Mouse (Mus musculus): ENCODE results near the gene Tent4a. TPM values are rescaled to one million over a fixed set of nuclear protein-coding genes. Genes with fewer than 3 reads are reported as not detected.

The Tent4a gene
- polyA plus RNA-seq, 1 experiment = 6.3 TPM

- DNase-seq (ENCODE audit: low read depth, low spot score) = no peak
- 31% methylated on average over 4 of the region's 4 CpGs for WGBS
Measured at GRCm38 (mm10) chr13:69525867-69526266, 8.6 kb downstream of the Tent4a start.

DNA sequence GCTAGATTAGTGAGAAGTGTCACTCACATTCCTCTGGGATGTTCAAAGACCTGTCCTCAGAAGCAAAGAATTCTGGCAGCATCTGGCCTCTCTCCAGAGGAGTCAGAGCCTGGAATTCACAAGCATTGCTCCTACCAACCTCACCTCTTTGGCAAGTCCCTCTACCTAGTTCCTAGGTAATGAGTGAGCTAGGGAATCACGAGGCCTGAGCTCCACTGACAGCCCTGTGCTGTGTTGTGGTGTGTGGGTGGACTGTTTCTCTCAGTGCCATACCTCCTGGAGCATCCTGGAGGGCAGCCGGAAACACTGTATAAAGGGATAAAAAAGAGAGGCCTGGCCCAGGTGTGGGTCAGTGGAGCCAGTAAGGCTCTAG is 10.3 kb downstream of the Tent4a start:
- 63% methylated on average over 2 of the region's 2 CpGs for WGBS
- no peak for DNase-seq (ENCODE audit: low read depth, low spot score)

DNA sequence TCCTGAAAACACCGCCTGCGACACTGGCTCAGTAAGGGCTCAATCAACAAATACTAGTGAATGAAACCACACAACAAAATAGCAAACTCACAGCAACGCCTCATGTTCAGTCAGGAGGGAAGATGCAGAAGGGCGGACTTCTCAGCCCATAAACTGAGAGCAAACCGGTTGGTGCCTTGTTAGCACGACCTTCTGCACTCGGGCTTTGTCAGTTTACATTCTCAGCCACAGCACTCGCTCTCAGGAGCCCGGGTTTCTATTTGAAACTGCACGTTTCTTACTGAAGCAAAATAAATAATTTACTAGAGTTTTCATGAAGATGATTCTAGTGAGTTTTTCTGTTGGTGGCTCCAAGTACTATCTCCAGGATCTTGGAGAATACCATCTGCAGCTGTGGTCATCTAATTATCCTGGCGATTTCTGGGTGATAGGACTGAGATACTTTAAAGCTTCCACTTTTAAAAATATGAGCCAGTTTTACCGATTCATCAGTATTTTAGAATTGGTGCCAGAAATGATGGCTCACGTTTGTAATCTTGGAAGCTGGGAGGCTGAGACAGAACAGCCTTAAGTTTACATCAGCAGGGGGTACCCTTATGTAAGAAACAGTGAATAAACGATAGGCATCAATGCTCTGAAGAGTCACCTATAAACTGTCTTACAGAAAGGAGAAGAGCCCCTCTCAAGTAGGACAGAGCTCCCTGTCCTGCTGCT is 10.8 kb downstream of the Tent4a start:
- 40% methylated on average over 14 of the region's 14 CpGs for WGBS
- no peak for DNase-seq (ENCODE audit: low read depth, low spot score)

DNA sequence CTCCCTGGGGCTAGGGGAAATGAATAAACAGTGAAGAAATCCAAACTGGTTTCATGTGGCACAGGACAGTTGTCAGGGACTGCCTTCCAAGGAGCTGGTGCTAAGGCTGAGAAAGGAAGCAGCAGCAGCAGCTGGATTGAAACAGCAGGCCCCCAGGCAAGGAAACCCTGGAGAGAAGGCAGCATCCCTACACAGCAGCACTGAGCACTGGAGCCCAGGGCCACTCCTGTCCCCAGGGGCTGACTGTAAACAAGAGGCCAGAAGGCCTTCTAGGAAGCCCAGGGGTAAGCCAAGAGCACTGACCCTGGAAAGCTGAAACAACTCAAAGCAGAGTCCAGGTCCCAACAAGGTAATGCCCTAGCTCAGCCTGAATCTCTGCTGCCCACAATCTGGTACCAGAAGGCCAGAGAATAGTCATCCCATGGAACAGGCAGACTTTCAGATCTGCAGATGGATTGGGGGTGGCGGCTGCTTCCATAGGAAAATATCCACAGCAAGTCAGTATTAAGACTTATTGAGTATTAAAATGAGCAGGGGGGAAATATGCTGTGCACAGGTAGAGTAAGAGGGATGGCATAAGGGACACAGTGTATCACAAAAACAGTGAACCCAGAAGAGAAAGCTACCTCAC is 12.1 kb downstream of the Tent4a start:
- DNase-seq (ENCODE audit: low read depth, low spot score) = no peak
- 93% methylated on average over 1 of the region's 1 CpGs for WGBS

- 81% methylated on average over 6 of the region's 6 CpGs for WGBS
- no peak for DNase-seq (ENCODE audit: low read depth, low spot score)
Measured at GRCm38 (mm10) chr13:69519137-69519536, 15.3 kb downstream of the Tent4a start.

- DNase-seq (ENCODE audit: low read depth, low spot score) = no peak
- 48% methylated on average over 6 of the region's 6 CpGs for WGBS
Measured at GRCm38 (mm10) chr13:69517445-69517844, 17.0 kb downstream of the Tent4a start.

GRCm38 (mm10) chr13:69515091-69515490 is 19.3 kb downstream of the Tent4a start:
- 86% methylated on average over 3 of the region's 3 CpGs for WGBS
- DNase-seq (ENCODE audit: low read depth, low spot score) = no peak

GRCm38 (mm10) chr13:69509391-69510244 is 24.8 kb downstream of the Tent4a start:
- no peak for DNase-seq (ENCODE audit: low read depth, low spot score)
- WGBS = 56% methylated on average over 9 of the region's 9 CpGs

DNA sequence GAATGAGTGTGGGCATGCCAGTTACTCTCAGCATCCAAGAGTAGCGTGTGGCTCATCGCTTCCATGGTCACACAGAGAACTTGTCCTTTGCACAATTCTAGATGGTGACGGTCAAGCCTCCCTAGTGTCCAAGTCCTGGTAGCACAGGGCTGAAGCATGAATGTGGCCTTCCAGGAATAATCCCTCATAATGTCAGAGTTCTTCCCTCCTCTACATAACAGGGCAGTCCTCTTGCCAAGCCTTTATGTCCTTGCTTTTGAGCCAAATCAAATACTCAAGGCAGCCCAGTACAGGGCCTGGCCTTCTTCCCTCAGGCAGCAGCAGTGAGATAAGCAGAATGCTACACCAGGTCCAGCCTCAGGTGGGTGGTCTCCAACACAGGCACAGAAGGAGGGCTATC is 26.8 kb downstream of the Tent4a start:
- no peak for DNase-seq (ENCODE audit: low read depth, low spot score)
- WGBS = 88% methylated on average over 3 of the region's 3 CpGs

- 83% methylated on average over 12 of the region's 12 CpGs for WGBS
- DNase-seq (ENCODE audit: low read depth, low spot score) = no peak
Measured at GRCm38 (mm10) chr13:69506341-69507086, 27.9 kb downstream of the Tent4a start.

DNA sequence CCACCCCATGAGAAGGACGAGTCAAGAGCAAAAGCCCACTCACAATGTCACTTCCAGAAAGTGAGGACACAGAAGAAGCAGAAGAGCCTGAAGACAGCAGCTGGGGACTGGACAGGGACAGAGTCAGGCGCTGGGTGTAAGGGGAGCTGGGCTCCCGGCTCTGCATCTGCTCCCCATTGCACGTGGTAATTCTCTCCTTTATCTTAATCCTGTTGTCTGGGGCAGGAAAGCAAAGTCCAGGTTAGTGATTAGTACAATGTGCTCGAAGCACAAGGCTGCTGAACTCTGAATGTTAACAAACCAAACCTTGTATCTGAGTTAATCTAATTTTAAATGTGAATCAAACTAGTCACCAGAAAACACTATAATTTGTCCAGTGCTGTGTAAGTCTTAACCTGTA is 31.6 kb downstream of the Tent4a start:
- 70% methylated on average over 5 of the region's 5 CpGs for WGBS
- DNase-seq (ENCODE audit: low read depth, low spot score) = no peak

DNA sequence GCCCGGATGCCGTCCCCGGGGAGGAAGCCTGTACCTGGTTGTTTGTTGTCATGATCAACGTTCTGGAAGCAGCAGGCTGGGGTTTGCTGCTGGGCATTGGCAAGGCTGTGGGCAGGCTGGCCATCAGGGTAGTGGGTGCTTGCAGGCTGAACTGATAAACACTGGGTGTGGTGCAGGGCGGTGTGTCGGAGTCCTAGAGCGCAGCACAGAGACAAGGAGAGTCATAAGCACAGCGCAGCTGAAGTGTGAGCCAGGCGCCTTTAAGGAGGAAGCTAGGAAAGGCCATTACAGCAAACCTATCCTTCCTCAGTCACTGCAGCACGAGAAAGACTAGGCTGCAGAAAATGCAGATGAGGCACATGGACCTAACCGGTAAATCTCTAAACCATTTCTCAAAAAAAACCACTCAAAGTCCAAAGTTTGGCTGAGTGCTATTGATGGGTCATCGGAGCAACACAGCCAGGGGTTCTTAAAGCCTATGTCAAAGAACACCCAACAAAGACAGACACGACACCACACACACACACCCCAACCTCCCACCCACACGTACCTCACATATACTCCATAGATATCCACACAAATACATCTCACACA is 32.2 kb downstream of the Tent4a start:
- 89% methylated on average over 14 of the region's 14 CpGs for WGBS

DNA sequence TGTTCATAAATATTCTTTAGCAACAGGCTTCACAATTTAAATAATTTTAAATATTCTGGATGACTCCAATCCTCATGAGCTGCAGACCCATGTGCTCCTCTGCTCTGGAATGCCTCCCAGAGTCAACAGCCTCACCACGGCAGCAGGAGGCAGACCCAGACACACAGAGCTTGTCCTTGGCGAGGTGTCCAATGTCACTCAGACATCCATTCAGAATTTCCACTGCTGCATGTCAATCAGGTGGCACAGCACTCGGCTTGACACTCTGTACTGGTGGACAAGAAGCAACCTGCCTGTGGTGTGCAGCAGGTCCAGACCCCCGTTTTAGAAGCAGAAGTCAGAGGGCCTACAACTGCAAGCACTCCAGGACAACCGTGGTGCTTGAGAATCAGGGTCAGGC is 36.1 kb downstream of the Tent4a start:
- no peak for DNase-seq (ENCODE audit: low read depth, low spot score)
- WGBS = 79% methylated on average over 5 of the region's 5 CpGs

More for the DNA sequence above, 32.2 kb downstream of the Tent4a start:
- no peak for DNase-seq (ENCODE audit: low read depth, low spot score)

- no peak for DNase-seq (ENCODE audit: low read depth, low spot score)
Measured at GRCm38 (mm10) chr13:69492876-69493463, 41.4 kb downstream of the Tent4a start.

DNA sequence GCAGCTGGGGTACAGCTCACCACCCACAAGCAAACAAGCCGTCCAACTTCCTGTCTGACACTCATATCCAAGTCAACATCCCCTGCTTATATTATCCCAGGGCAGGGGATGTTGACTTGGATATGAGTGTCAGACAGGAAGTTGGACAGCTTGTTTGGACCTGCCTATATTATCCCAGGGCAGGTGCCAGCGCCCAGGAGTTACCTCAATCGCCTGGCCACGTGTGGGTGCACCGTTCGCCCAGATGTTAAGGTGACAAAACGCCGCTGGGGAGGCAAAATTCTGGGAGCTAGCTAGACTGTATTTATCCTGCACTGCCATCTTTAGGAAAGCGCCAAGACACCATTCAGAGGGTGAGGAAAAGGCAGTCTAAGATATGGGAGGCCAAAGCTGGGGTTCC is 44.6 kb downstream of the Tent4a start:
- DNase-seq (ENCODE audit: low read depth, low spot score) = no peak
- 25% methylated on average over 9 of the region's 9 CpGs for WGBS

More at GRCm38 (mm10) chr13:69492876-69493463, 41.4 kb downstream of the Tent4a start:
- WGBS = 33% methylated on average over 7 of the region's 7 CpGs

DNA sequence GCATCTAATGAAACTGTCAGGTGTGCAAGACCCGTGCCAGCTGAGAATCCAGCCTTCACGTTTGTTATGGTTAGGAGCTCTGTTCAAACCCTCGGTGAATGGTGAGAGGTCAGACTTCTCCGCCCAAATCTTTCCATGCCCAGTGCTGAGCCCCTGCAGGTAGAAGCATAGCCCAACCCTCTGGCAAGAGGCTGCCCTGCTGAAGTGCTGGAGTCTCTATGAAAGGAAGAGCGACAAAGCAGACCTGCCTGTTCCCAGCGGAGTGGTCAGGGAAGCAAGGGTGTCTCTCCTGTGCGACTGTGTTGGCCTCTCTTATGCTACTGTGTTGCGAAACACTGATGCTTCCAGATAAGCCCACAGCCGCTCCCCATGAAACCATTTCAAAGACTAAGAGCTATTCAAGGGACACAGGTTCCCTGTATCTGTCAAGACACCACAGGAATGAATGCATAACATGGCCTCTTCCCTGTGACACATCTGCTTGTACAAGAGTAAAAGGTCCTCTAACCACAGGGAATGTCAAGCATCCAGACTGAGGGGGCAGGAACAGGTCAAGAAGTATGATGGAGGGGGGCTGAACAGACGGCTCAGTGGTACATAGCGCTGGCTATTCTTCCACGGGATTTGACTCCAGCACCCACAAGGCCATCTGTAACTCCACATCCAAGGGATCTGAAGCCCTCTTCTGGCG is 45.7 kb downstream of the Tent4a start:
- no peak for DNase-seq (ENCODE audit: low read depth, low spot score)
- WGBS = 29% methylated on average over 13 of the region's 13 CpGs

GRCm38 (mm10) chr13:69487611-69488275 is 46.7 kb downstream of the Tent4a start:
- 4% methylated on average over 26 of the region's 26 CpGs for WGBS

DNA sequence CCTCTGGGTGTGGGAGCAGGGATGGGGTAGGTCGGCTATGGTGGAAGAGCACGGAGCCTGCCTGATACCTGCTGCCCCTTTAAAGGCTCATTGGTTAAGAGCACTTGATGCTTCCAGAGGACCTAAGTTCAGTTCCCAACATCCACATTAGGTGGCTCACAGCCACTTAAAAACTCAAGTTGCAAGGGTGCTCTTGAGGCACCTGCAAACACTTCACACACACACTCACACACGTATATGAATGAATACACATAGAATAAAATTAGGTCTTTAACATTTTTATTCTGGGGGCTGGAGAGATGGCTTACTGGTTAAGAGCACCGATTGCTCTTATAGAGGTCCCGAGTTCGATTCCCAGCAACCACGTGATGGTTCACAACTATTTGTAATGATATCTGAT is 47.3 kb downstream of the Tent4a start:
- WGBS = 90% methylated on average over 7 of the region's 7 CpGs
- no peak for DNase-seq (ENCODE audit: low read depth, low spot score)

More at GRCm38 (mm10) chr13:69487611-69488275, 46.7 kb downstream of the Tent4a start:
- DNase-seq (ENCODE audit: low read depth, low spot score) = no peak
